Mouse (Mus musculus) forebrain, embryonic 11.5 days (tissue): ENCODE data around the gene Olfr190. TPM values are rescaled to one million over a fixed set of nuclear protein-coding genes. Genes with fewer than 3 reads are reported as not detected.
"Not testable (repeated sequence)": the region's sequence is repeated elsewhere in the genome, so short reads cannot be mapped to it uniquely, and the experiment has no call there.

Experiments
- ATAC-seq: fragments of 200-750 bp; cut with Nextera tagmentation; replicated peaks from 2 replicates; pipeline ENCODE4 v1.8.0; 2017; ENCODE audit warnings: moderate TSS enrichment; ENCODE audit not compliant: low FRiP score
- DNase-seq: peaks from one replicate; pipeline ENCODE4 v3.0.0-alpha.2; 2017; ENCODE audit warnings: low spot score
- H3K27ac ChIP-seq: fragments of 300-500 bp; sonication (generic); 2 replicates; pipeline ENCODE4 v1.5.1; 2014; ENCODE audit warnings: low read depth, low read length
- H3K27me3 ChIP-seq: fragments of 300-500 bp; sonication (generic); 2 replicates; pipeline ENCODE4 v1.6.1; 2014; ENCODE audit warnings: mild to moderate bottlenecking, low read length, mixed read lengths; ENCODE audit not compliant: control insufficient read depth, insufficient read depth
- H3K36me3 ChIP-seq: fragments of 300-500 bp; sonication (generic); 2 replicates; pipeline ENCODE4 v1.6.1; 2014; ENCODE audit warnings: mild to moderate bottlenecking, low read length, moderate library complexity, mixed read lengths; ENCODE audit not compliant: control insufficient read depth, insufficient read depth
- H3K4me1 ChIP-seq: fragments of 300-500 bp; sonication (generic); replicated peaks from 2 replicates; pipeline ENCODE4 v1.6.1; 2014; ENCODE audit warnings: low read length, mixed read lengths; ENCODE audit not compliant: control insufficient read depth, insufficient read depth
- H3K4me2 ChIP-seq: fragments of 300-500 bp; sonication (generic); 2 replicates; pipeline ENCODE4 v1.6.1; 2014; ENCODE audit warnings: low read depth, mild to moderate bottlenecking, low read length, moderate library complexity, mixed read lengths; ENCODE audit not compliant: severe bottlenecking
- H3K4me3 ChIP-seq: fragments of 300-500 bp; sonication (generic); 2 replicates; pipeline ENCODE4 v1.5.1; 2014; ENCODE audit warnings: low read depth, low read length
- H3K9ac ChIP-seq: fragments of 300-500 bp; sonication (generic); 2 replicates; pipeline ENCODE4 v1.6.1; 2014; ENCODE audit warnings: low read length
- H3K9me3 ChIP-seq: fragments of 300-500 bp; sonication (generic); 2 replicates; pipeline ENCODE4 v1.6.1; 2016; ENCODE audit warnings: low read length, mixed read lengths; ENCODE audit not compliant: control insufficient read depth
- WGBS: fragments of 180-500 bp; shearing (Covaris S2); extraction: QIAGEN DNeasy Blood & Tissue Kit; methylation state at CpG from one replicate; pipeline ENCODE4 v1.1.7; 2014; 5-methylcytosine and 5-hydroxymethylcytosine counted together
- polyA plus RNA-seq: library from polyadenylated mRNA; unstranded; fragments of >200 nt; fragmentation: Nextera tagmentation; extraction: Ambion mirVana; gene quantifications from 2 replicates; pipeline ENCODE4 v1.2.1, GENCODE M21; 2014

The Olfr190 gene
- polyA plus RNA-seq, 1 experiment from 2014 or later: not detected

DNA sequence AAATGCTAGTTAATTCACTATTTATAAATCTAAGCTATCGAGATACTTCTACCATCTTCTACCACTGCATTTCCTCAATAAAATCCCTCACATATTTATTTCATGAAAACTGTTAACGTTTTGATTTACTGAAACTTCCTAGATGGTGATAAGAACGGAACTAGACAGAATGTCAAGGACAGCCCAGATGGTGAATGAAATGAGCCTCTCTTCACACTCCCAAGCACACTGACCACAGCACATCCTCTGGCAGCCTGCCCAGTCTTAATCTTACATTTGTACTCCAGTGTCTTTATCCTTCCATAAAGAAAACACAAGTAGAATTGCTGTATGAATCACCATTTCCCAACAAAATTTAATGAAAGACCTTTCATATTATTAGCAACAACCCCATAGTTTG is 15.4 kb downstream of the Olfr190 start:
- not testable (repeated sequence) for H3K27ac ChIP-seq, DNase-seq, H3K4me2 ChIP-seq, H3K9ac ChIP-seq, H3K27me3 ChIP-seq, H3K9me3 ChIP-seq, ATAC-seq, H3K4me3 ChIP-seq, H3K4me1 ChIP-seq, H3K36me3 ChIP-seq
- WGBS: 80% methylated on average over 3 of the region's 3 CpGs

- not testable (repeated sequence) for H3K4me3 ChIP-seq, H3K9me3 ChIP-seq, H3K9ac ChIP-seq, H3K4me2 ChIP-seq, H3K27me3 ChIP-seq, H3K4me1 ChIP-seq, DNase-seq, ATAC-seq, H3K27ac ChIP-seq, H3K36me3 ChIP-seq
- WGBS: 89% methylated on average over 2 of the region's 2 CpGs
Observed at GRCm38 (mm10) chr16:59049286-59049685, 28.5 kb downstream of the Olfr190 start.

- no peak overlapping the region for H3K4me2 ChIP-seq
- no peak overlapping the region for H3K27ac ChIP-seq
- no peaks in the 10 kb centered on the region for H3K9me3 ChIP-seq
- H3K27me3 ChIP-seq: no peaks in the 10 kb centered on the region
- 82% methylated on average over 1 of the region's 1 CpGs for whole genome bisulfite sequencing
- H3K36me3 ChIP-seq: no peaks in the 10 kb centered on the region
- H3K4me3 ChIP-seq: no peak overlapping the region
- ATAC-seq (no peak), DNase-seq (no peak)
- H3K4me1 ChIP-seq: no peaks in the 10 kb centered on the region
- H3K9ac ChIP-seq: no peak overlapping the region
Observed at GRCm38 (mm10) chr16:59048860-59049259, 28.9 kb downstream of the Olfr190 start.

GRCm38 (mm10) chr16:59047579-59047978 is 30.2 kb downstream of the Olfr190 start:
- H3K4me2 ChIP-seq: no peak overlapping the region
- no peak overlapping the region for H3K27ac ChIP-seq
- H3K9ac ChIP-seq: no peak overlapping the region
- DNase-seq: no peak
- ATAC-seq: no peak
- no peaks in the 10 kb centered on the region for H3K27me3 ChIP-seq
- no peaks in the 10 kb centered on the region for H3K9me3 ChIP-seq
- H3K36me3 ChIP-seq: no peaks in the 10 kb centered on the region
- H3K4me1 ChIP-seq: no peaks in the 10 kb centered on the region
- WGBS: 70% methylated on average over 4 of the region's 4 CpGs
- no peak overlapping the region for H3K4me3 ChIP-seq

DNA sequence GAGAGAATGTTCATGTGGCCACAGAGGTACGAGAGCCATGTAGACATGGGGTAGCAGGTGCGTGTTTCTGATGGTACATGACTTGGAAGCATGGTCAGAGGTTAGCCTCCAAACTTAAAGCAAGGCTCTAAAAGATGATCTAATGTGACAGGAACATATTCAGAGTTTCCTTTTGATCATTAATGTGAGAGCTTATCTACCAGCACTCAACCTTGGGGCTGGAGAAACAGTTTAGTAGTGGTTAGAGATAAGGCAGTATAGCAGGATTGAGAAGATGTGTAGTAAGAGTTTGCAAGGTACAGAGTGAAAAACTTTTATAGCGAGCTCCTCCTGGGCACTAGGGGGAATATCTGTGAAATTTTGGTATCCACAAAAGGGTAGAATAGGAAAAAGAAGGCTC is 32.0 kb downstream of the Olfr190 start:
- Histone ChIP-seq H3K9me3 (no peaks in the 10 kb centered on the region), H3K27me3 (no peaks in the 10 kb centered on the region), H3K4me1 (no peaks in the 10 kb centered on the region), H3K27ac (no peak overlapping the region), H3K4me2 (no peak overlapping the region), H3K9ac (no peak overlapping the region), H3K36me3 (no peaks in the 10 kb centered on the region), H3K4me3 (no peak overlapping the region)
- ATAC-seq (no peak), DNase-seq (no peak)
- 70% methylated on average over 3 of the region's 3 CpGs for WGBS

DNA sequence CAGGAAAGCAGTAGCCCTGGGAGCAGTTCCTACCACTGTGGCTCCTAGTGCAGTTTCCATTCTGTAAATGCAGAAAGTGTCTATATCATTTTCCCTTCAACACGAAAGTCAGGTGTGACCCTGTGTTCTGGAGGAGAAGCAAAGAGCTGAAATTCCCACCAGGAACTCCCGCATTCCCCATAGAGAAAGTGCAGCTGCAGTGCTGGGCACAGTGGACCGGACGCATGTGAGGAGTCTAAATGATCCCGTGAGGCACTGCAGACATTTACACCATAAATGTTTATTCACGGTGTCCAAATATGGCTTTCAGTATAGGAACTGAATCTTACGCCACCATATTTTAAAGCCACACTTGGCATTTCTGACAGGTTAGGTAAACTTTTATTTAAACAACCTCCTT is 38.1 kb downstream of the Olfr190 start, which contains the start of gene Olfr187:
TSS of gene Olfr187 (minus strand) at position 58 of the 400 bp plus-strand sequence.
- 92% methylated on average over 7 of the region's 7 CpGs for WGBS

DNA sequence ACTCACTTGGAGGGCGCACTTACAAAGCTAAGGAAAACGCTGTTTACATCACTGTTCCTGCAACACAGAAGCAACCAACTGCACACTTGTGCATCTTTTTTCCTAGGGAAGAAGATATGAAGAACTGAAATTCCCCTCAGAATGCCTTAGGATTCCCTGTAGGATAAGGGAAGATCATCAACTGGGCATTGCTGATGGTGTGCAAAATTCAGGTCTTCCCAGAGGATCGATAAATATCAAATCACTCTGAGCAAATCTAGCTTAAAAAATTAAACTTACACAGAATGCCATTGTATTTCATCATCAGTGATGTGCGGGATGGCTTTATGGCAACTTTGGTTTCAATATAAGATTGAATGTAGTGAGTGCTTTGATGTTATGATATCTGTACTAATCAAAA is 47.6 kb downstream of the Olfr190 start, which contains the start of gene Olfr186:
TSS of gene Olfr186 (minus strand) at position 101 of the 400 bp plus-strand sequence.
- no peak within 1 kb of the TSS for H3K4me2 ChIP-seq
- no peak within 1 kb of the TSS for H3K4me3 ChIP-seq
- ATAC-seq (no peak), DNase-seq (no peak)
- no peaks in the 10 kb centered on the region for H3K9me3 ChIP-seq
- H3K4me1 ChIP-seq: no peaks in the 10 kb centered on the region
- H3K27me3 ChIP-seq: no peaks in the 10 kb centered on the region
- no peaks in the 10 kb centered on the region for H3K36me3 ChIP-seq
- no peak within 1 kb of the TSS for H3K27ac ChIP-seq
- 93% methylated on average over 4 of the region's 4 CpGs for WGBS
- H3K9ac ChIP-seq: no peak within 1 kb of the TSS

More for the DNA sequence above, 38.1 kb downstream of the Olfr190 start, which contains the start of gene Olfr187:
- H3K9me3 ChIP-seq: no peaks in the 10 kb centered on the region
- no peaks in the 10 kb centered on the region for H3K4me1 ChIP-seq
- no peak for ATAC-seq
- no peak within 1 kb of the TSS for H3K4me3 ChIP-seq
- H3K27me3 ChIP-seq: no peaks in the 10 kb centered on the region
- H3K27ac ChIP-seq: no peak within 1 kb of the TSS
- no peak for DNase-seq
- no peak within 1 kb of the TSS for H3K9ac ChIP-seq
- H3K36me3 ChIP-seq: no peaks in the 10 kb centered on the region
- H3K4me2 ChIP-seq: no peak within 1 kb of the TSS

Other genes starting within 250 kb of the Olfr190 start
- not detected in 2 replicates for gene Olfr177, start 203.2 kb downstream of the Olfr190 start, polyA plus RNA-seq
- not detected in 2 replicates for gene Olfr178, start 185.9 kb downstream of the Olfr190 start, polyA plus RNA-seq
- not detected in 2 replicates for gene Olfr181, start 149.2 kb downstream of the Olfr190 start, polyA plus RNA-seq
- not detected in 2 replicates for gene Olfr180, start 148.6 kb downstream of the Olfr190 start, polyA plus RNA-seq
- gene Olfr183, start 82.6 kb downstream of the Olfr190 start, polyA plus RNA-seq: not detected in 2 replicates
- gene Olfr186, start 47.7 kb downstream of the Olfr190 start, polyA plus RNA-seq: not detected in 2 replicates
- gene Olfr187, start 38.2 kb downstream of the Olfr190 start, polyA plus RNA-seq: not detected in 2 replicates
- not detected in 2 replicates for gene Olfr191, start 11.8 kb upstream of the Olfr190 start, polyA plus RNA-seq
- not detected in 2 replicates for gene Olfr193, start 33.9 kb upstream of the Olfr190 start, polyA plus RNA-seq
- gene Olfr194, start 43.1 kb upstream of the Olfr190 start, polyA plus RNA-seq: not detected in 2 replicates
- gene Olfr195, start 69.0 kb upstream of the Olfr190 start, polyA plus RNA-seq: not detected in 2 replicates
- not detected in 2 replicates for gene Olfr196, start 92.4 kb upstream of the Olfr190 start, polyA plus RNA-seq
- not detected in 2 replicates for gene Olfr198, start 125.5 kb upstream of the Olfr190 start, polyA plus RNA-seq
- gene Olfr199, start 141.8 kb upstream of the Olfr190 start, polyA plus RNA-seq: not detected in 2 replicates
- gene Olfr201, start 194.6 kb upstream of the Olfr190 start, polyA plus RNA-seq: not detected in 2 replicates
- not detected in 2 replicates for gene Olfr202, start 208.8 kb upstream of the Olfr190 start, polyA plus RNA-seq
- gene Olfr203, start 220.9 kb upstream of the Olfr190 start, polyA plus RNA-seq: not detected in 2 replicates
- not detected in 2 replicates for gene Olfr204, start 240.2 kb upstream of the Olfr190 start, polyA plus RNA-seq